Mouse (Mus musculus) CH12.LX (cell line): ENCODE results near the gene Ubiad1.

Source experiments
- CTCF ChIP-seq, 2 experiments: IDR thresholded peaks in 1 of 2; conservative IDR thresholded peaks in 1 of 2; 2 replicates each; pipeline ENCODE4 v1.5.1; 2011 to 2012; ENCODE audit warnings: low read depth in 2 of 2, low read length in 2 of 2, improper control_type of control experiment in 1 of 2, inconsistent platforms in 1 of 2, mild to moderate bottlenecking in 1 of 2, moderate library complexity in 1 of 2
- MYC ChIP-seq: IDR thresholded peaks from 2 replicates; pipeline ENCODE4 v1.6.1; 2011; ENCODE audit warnings: low read depth, mild to moderate bottlenecking, improper control_type of control experiment, low read length
- POLR2AphosphoS2 ChIP-seq: IDR thresholded peaks from 2 replicates; pipeline ENCODE4 v1.6.1; 2011; ENCODE audit warnings: low read depth, low read length, improper control_type of control experiment

GRCm38 (mm10) chr4:148480245-148480644 is 35.7 kb upstream of the Ubiad1 start:
- TF ChIP-seq POLR2AphosphoS2: no peak
- no peak for TF ChIP-seq CTCF (conservative IDR thresholded peaks at IDR 0.05 in 1 of 2, IDR thresholded peaks at IDR 0.05 in 1 of 2; ENCODE audit: low read depth in 2 of 2, low read length in 2 of 2)
- no peak for TF ChIP-seq MYC
